In the genomic region with DNA sequence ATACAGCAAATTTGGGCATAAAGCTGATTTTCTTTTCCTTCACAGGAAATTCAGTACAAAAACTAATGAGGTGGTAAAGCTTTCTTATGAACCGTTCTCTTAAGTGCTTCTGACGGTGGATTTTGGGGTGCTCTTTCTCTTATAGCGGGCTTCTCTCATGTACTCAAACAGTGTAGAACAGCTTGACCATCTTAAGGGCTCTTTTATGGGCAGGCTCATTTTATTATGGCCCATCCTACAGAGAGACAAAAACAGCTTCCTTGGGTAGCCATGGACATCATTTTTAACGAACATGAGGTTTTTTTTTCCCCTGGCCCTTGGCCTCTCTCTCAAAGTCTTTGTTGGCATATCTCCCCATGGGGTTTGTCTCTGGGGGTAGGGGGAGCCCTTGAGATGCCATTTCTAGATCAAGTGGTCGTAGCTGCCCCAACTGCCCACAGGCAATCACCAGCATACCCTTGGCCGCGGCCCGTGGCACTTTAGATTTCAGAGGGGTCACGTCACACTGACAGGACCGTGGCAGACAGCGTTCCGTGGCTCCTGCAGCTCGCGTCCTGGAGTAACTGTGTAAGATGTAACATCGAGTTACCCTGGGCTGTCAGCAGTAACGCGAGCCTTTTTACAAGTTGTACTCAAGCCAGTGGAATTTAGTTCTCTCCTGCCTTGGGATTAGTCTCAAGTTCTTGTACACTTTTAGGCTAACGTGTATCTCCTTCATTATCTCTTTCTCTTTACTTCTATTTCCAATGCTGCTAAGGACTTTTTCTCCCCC, we compare ENCODE assay signal across 15 mouse cellular contexts. TPM values are rescaled to one million over a fixed set of nuclear protein-coding genes. Genes with fewer than 3 reads are reported as not detected.
DNase-seq lines count a peak whose midpoint lies in the region; ATAC-seq lines count a peak whose summit lies in the region.
"Had no signal": no experiment of that assay in that cellular context is flagged by ENCODE, and none has a peak within 500 bp of the region (broad histone marks: within the 10 kb centered on the region; RNA-seq: fewer than 3 reads in every experiment).

No protein-coding gene starts in this region.

- peak overlapping the region; percentile 28 for H3K4me2 ChIP-seq in heart, embryonic 14.5 days (ENCODE audit: low read length)
- H3K4me2 ChIP-seq in lung, embryonic 16.5 days (ENCODE audit: low read depth, low read length) = no peak overlapping the region; the same call in 1 of the 2 replicates
- H3K4me2 ChIP-seq in stomach, embryonic 14.5 days (replicated peaks; ENCODE audit: low read depth, low read length) = no peak overlapping the region
- H3K4me2 ChIP-seq: hindbrain, embryonic 13.5 days had no signal

- 54% methylated on average over 18 of the region's 18 CpGs for WGBS in heart, embryonic 14.5 days
- WGBS in heart, embryonic 10.5 days = 78% methylated on average over 18 of the region's 18 CpGs
- 46% methylated on average over 18 of the region's 18 CpGs for WGBS in lung, embryonic 16.5 days
- 74% methylated on average over 18 of the region's 18 CpGs for WGBS in stomach, embryonic 14.5 days

- no peak overlapping the region for H3K4me3 ChIP-seq in heart, embryonic 14.5 days (ENCODE audit: control insufficient read depth in 1 of 2, insufficient read depth in 1 of 2, low read depth in 1 of 2, low read length in 2 of 2)
- no peak overlapping the region for H3K4me3 ChIP-seq in heart, embryonic 10.5 days
- no peak overlapping the region for H3K4me3 ChIP-seq in lung, embryonic 16.5 days (ENCODE audit: low read length)
- H3K4me3 ChIP-seq in stomach, embryonic 14.5 days (ENCODE audit: low read depth, low read length) = no peak overlapping the region
- H3K4me3 ChIP-seq: hindbrain, embryonic 13.5 days had no signal

- no peak for DNase-seq in heart, embryonic 10.5 days (ENCODE audit: low spot score)
- DNase-seq in lung, postnatal 14 days = no peak
- DNase-seq in gastrocnemius, postnatal 25 days = peak; percentile 46
- DNase-seq in ovary, postnatal 36 days (ENCODE audit: low spot score) = no peak
- no peak for DNase-seq in B cell, adult 2 months
- DNase-seq: cerebellum, adult 2 months; kidney, postnatal 10 days; layer of hippocampus, postnatal 36 days; right cerebral cortex, postnatal 14 days had no signal

- no peak overlapping the region; a peak in 1 of 4 replicates for H3K27ac ChIP-seq in heart, embryonic 14.5 days (replicated peaks in 1 of 2; ENCODE audit: control insufficient read depth in 1 of 2, insufficient read depth in 1 of 2, low read depth in 2 of 2, low read length in 2 of 2)
- no peak overlapping the region for H3K27ac ChIP-seq in heart, embryonic 10.5 days
- H3K27ac ChIP-seq in lung, embryonic 16.5 days (ENCODE audit: low read length) = peak overlapping the region; percentile 84
- H3K27ac ChIP-seq in stomach, embryonic 14.5 days (ENCODE audit: low read length) = peak overlapping the region; percentile 63
- H3K27ac ChIP-seq: hindbrain, embryonic 13.5 days had no signal

- no peaks in the 10 kb centered on the region for H3K27me3 ChIP-seq in heart, embryonic 14.5 days (ENCODE audit: control insufficient read depth, insufficient read depth, low read length)
- no peaks in the 10 kb centered on the region for H3K27me3 ChIP-seq in heart, embryonic 10.5 days (ENCODE audit: insufficient read depth, poor library complexity, severe bottlenecking)
- H3K27me3 ChIP-seq in lung, embryonic 16.5 days (ENCODE audit: control insufficient read depth, insufficient read depth, low read depth, low read length) = no peaks in the 10 kb centered on the region
- H3K27me3 ChIP-seq in stomach, embryonic 14.5 days (ENCODE audit: control insufficient read depth, insufficient read depth, low read length) = no peaks in the 10 kb centered on the region
- H3K27me3 ChIP-seq: hindbrain, embryonic 13.5 days had no signal

- no peak for ATAC-seq in heart, embryonic 14.5 days (ENCODE audit: insufficient number of reproducible peaks, insufficient read depth, low FRiP score, low read depth)
- peak; percentile 78 for ATAC-seq in lung, embryonic 16.5 days (ENCODE audit: low read depth)
- no peak for ATAC-seq in stomach, embryonic 14.5 days (ENCODE audit: insufficient number of reproducible peaks, insufficient read depth, low FRiP score, low read depth)

- H3K4me1 ChIP-seq in heart, embryonic 14.5 days (ENCODE audit: control insufficient read depth in 2 of 2, insufficient read depth in 2 of 2, low read length in 2 of 2) = peaks cover 10 to 22% of the 10 kb centered on the region in 2 experiments
- H3K4me1 ChIP-seq in heart, embryonic 10.5 days = 0 out of 2 replicates have a peak, but pooled peaks cover 5% of the 10 kb centered on the region
- H3K4me1 ChIP-seq in lung, embryonic 16.5 days (replicated peaks; ENCODE audit: control insufficient read depth, insufficient read depth, low read length) = peaks cover 7% of the 10 kb centered on the region; the same call in 1 of the 2 replicates
- H3K4me1 ChIP-seq in stomach, embryonic 14.5 days (ENCODE audit: control insufficient read depth, insufficient read depth, low read length) = peaks cover 9% of the 10 kb centered on the region; the same call in 1 of the 2 replicates
- H3K4me1 ChIP-seq: hindbrain, embryonic 13.5 days had no signal

- H3K36me3 ChIP-seq in heart, embryonic 14.5 days (ENCODE audit: control insufficient read depth, insufficient read depth, low read length) = no peaks in the 10 kb centered on the region
- H3K36me3 ChIP-seq in heart, embryonic 10.5 days = 0 out of 2 replicates have a peak, but pooled peaks cover 2% of the 10 kb centered on the region
- H3K36me3 ChIP-seq in lung, embryonic 16.5 days (ENCODE audit: control insufficient read depth, insufficient read depth, low read length) = 0 out of 2 replicates have a peak, but pooled peaks cover 2% of the 10 kb centered on the region
- no peaks in the 10 kb centered on the region for H3K36me3 ChIP-seq in stomach, embryonic 14.5 days (ENCODE audit: control insufficient read depth, insufficient read depth, low read length)
- H3K36me3 ChIP-seq: hindbrain, embryonic 13.5 days had no signal

- peak overlapping the region; percentile 34; the same call in 1 of the 2 replicates for H3K9ac ChIP-seq in heart, embryonic 14.5 days (ENCODE audit: low read length)
- no peak overlapping the region for H3K9ac ChIP-seq in lung, embryonic 16.5 days (ENCODE audit: low read length)
- H3K9ac ChIP-seq in stomach, embryonic 14.5 days (replicated peaks; ENCODE audit: low read depth, low read length) = no peak overlapping the region
- H3K9ac ChIP-seq: hindbrain, embryonic 13.5 days had no signal

- no peaks in the 10 kb centered on the region for H3K9me3 ChIP-seq in heart, embryonic 14.5 days (ENCODE audit: control insufficient read depth, low read length)
- H3K9me3 ChIP-seq in heart, embryonic 10.5 days = no peaks in the 10 kb centered on the region
- H3K9me3 ChIP-seq in lung, embryonic 16.5 days (ENCODE audit: control insufficient read depth, low read length) = no peaks in the 10 kb centered on the region
- no peaks in the 10 kb centered on the region for H3K9me3 ChIP-seq in stomach, embryonic 14.5 days (ENCODE audit: control insufficient read depth, low read depth, low read length)
- H3K9me3 ChIP-seq: hindbrain, embryonic 13.5 days had no signal

RNA-seq across cellular contexts. Expression of gene Rtkn2, which starts 24.5 kb away (rescaled TPM):
- polyA plus RNA-seq in heart, embryonic 14.5 days (2014; fragmentation: Nextera tagmentation; extraction: Ambion mirVana) = 6.5 and 7.3 TPM in 2 replicates
- 6.8 and 7.1 TPM in 2 replicates for polyA plus RNA-seq in heart, embryonic 10.5 days (2016; fragmentation: Nextera tagmentation; extraction: Ambion mirVana)
- polyA plus RNA-seq in lung, embryonic 16.5 days (2015; fragmentation: Nextera tagmentation; extraction: Ambion mirVana) = 14.5 and 14.6 TPM in 2 replicates
- total RNA-seq in gastrocnemius, postnatal 25 days (2021) = under 1 TPM; 0.29 to 0.36 TPM
- 9.1 and 9.8 TPM in 2 replicates for polyA plus RNA-seq in stomach, embryonic 14.5 days (2014; fragmentation: Nextera tagmentation; extraction: Ambion mirVana)
- total RNA-seq: neutrophil, adult 5-6 weeks had no signal
- polyA plus RNA-seq: liver, adult 2 months had no signal

Comparison
In these comparisons a context has a peak if more than half of its experiments do, and no peak if none do; other contexts are left out.
1. H3K27ac ChIP-seq: peak in lung, embryonic 16.5 days (single experiment) and stomach, embryonic 14.5 days (single experiment); none in heart, embryonic 14.5 days (0 of 2) and heart, embryonic 10.5 days (single experiment).